Mouse (Mus musculus) gastrocnemius, postnatal 36 days (tissue): ENCODE results near the gene Abhd6. TPM values are rescaled to one million over a fixed set of nuclear protein-coding genes. Genes with fewer than 3 reads are reported as not detected.
"Not testable (repeated sequence)": the region's sequence is repeated elsewhere in the genome, so short reads cannot be mapped to it uniquely, and the experiment has no call there.

Experiments
- DNase-seq, 2 experiments: peaks; one replicate each; pipeline ENCODE4 v3.0.0; 2022
- intact Hi-C: fragments of 180-260 bp; cut with DNase I; formaldehyde crosslinking; loops from one replicate; pipeline ENCODE4 v1.15.1; 2025
- total RNA-seq, 2 experiments: library from RNA; stranded (reverse); gene quantifications; 2 replicates each; pipeline ENCODE4 v1.2.3; 2021

Abhd6 gene
- total RNA-seq, 2 experiments from 2014 or later: 5.3 to 6.0 TPM

GRCm38 (mm10) chr14:7994271-7994767 is 8.4 kb upstream of the Abhd6 start, which contains the start of gene Dnase1l3:
Gene Dnase1l3, minus strand, starts transcription at chr14:7994573.
- intact Hi-C loops: loop anchor here (10.0 kb wide), 1 partner anchor 50 kb away; no protein-coding TSS in a partner anchor
- DNase-seq: peak in 1 of 2 experiments; percentile 18

GRCm38 (mm10) chr14:7997255-7997696 is 5.4 kb upstream of the Abhd6 start:
- intact Hi-C loops: loop anchor here (2.0 to 10.0 kb wide), 3 partner anchors 32 to 180 kb away; partner anchors contain the start of gene Flnb
- peak; percentile 83 to 86 for DNase-seq

DNA sequence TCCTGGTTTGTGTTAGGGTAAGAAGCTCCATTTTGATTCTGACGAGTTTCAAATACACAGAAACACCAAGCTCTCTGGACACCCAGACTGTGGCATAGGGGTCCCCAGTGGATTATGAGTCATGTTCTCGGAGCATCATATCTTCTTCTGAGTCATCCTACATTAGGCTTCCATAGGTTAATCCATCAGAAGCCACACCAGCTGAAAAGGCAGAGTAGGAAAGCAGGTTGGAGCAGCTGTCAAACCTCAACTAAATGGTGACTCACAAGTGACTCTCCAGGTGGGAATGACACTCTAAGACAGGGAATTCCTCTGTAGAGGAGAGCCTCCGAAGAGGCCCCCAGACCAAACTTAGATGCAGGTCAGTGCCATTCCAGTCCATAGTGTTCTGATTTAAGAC is 3.7 kb upstream of the Abhd6 start:
- intact Hi-C loops: loop anchor here (10.0 kb wide), 1 partner anchor 46 kb away; no protein-coding TSS in a partner anchor
- no peak for DNase-seq

DNA sequence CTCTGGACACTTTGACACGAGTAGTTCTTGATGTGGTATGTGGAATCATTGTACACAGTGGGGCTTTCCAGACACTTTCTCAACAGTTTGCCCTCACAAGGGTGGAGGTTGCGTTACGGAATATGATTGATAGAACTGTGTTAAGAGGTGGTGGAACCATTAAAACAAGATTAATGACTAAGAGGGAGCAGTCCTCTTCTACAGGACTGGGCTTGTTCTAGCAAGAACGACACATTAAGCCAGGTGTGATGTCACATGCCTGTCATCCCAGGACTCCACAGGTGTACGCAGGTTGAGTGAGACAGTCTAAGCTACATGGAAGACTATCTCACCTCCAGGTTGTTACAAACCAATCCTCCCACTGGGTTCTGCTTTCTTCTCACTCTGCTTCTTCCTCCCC is 3.3 kb upstream of the Abhd6 start:
- intact Hi-C loops: loop anchor here (10.0 kb wide), 1 partner anchor 45 kb away; no protein-coding TSS in a partner anchor
- DNase-seq: no peak

- no peak for DNase-seq
- intact Hi-C loops: no loop called here
These were observed 2.5 kb upstream of the Abhd6 start for GRCm38 (mm10) chr14:8000247-8000646.

DNA sequence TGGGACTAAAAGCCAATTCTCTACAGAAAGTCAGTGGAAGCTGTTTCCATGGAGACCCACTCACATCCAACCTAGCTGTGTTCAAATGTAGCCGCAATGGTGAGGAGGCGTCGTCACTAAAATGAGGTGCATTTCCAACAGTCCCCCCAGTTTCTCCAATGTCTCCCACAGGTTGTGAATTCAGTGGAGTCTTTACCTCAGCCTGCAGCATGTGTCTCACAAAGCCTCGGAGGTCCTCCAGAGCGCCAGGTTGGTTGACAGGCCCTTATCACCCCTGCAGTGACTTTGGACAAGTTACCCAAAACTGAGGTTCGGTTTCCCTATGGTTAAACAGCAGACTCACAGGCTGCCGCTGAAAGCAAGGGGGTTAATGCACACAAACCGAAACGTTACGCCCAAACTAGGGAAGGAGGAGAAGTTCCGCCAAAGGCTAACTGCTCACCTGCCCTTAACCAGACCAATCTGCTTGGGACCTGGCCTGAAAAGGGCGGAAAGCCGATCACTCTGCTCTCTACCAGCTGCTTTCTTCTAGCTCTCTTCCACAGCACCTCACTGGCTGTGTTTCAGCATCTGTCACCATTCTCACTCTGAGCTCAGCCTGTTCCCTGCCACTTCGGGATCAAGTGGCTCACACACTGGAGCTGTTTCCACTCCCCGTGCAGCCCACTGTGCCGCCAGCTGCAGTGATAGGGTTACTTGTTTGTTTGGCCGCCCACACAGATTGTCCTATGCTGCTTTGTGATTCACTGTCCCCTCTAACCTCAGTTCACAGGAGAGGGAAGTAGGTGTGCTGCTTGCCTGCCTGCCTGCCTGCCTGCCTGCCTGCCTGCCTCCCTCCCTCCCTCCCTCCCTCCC is 1.6 kb upstream of the Abhd6 start:
- intact Hi-C loops: no loop called here
- no peak for DNase-seq

- intact Hi-C loops: no loop called here
- DNase-seq: peak; percentile 33 to 43
These were observed 480 bp downstream of the Abhd6 start for GRCm38 (mm10) chr14:8003093-8003670.

DNA sequence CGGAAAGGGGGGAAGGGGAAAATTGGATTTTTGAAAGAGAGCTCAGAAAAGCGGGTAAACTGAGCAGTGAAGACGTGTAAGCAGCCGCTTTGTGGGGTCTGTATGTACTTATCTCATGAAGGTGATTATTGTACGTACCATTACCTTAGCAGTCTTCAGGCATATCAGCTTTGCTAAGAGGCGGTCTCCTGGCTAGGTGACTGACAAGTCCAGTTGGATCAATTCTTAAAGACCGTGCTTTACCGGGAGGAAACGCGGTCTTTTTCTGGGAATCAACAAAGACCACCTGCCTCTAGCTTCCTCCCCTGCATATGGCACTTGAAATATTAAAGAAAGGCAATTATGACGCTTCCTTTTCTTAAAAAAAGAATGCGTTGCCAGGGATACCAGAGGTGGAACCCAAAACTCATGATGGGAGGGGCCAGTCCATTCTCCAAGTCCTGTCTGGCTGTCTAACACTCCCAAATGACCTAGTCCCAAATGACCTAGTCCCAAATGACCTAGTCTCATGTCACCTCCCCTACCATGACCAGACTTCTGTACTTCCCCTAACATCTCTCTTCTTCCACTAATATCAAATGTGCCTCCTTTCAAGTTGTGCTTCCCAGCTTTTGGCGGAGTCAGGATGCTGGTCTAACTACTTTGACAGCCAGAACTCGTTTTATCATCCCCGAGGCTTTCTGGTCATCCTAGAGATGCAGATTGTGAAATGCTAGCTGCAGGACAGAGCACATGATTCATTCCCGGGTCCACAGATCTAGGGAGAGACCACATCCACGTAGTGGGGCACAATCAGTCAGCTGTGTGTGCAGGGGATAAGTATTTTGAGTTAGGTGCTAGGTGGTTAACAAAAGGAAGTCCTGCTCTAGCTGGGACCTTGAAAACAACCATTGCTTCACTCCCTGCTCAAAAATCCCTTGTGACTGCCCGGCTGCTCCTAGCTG is 1.3 kb downstream of the Abhd6 start:
- DNase-seq: no peak
- intact Hi-C loops: no loop called here

DNA sequence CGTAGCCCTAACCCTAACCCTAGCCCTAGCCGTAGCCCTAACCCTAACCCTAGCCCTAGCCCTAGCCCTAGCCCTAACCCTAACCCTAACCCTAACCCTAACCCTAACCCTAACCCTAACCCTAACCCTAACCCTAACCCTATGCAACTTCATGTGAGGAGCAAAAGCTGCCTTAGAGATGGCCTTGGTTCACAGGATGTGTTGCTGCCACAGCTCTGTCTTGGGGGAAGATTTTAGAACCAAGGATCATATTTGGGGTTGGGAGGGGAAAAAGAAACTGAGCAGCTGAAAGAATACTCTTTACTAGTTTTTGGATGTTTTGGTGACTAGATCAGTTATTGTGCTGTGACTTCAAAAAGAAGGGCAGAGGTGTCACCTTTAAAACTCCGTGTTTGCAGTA is 3.4 kb downstream of the Abhd6 start:
- DNase-seq, intact Hi-C loops: not testable (repeated sequence)

GRCm38 (mm10) chr14:8007084-8007483 is 4.4 kb downstream of the Abhd6 start:
- intact Hi-C loops: no loop called here
- DNase-seq: no peak

- intact Hi-C loops: no loop called here
- no peak for DNase-seq
These were observed 4.8 kb downstream of the Abhd6 start for GRCm38 (mm10) chr14:8007486-8007885.

GRCm38 (mm10) chr14:8007923-8008322 is 5.2 kb downstream of the Abhd6 start:
- no peak for DNase-seq
- intact Hi-C loops: no loop called here

DNA sequence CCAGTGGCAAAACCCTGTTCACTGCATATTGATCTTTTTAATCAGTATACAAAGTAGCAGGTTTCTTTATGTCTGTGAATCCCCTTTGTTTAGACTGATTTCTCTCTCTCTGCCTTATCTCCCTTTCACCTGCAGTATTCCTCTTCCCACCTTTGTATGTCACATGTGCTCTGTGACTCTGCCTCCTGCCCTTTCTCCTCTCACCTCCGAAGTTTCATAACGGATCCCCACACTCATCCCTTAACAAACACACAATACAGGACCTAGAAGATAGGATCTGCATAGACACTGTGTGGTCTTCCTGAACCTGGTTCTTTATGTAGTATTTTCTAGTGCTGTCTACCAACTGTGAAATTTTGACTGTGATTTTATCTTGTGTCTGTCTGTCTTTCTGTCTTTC is 8.6 kb downstream of the Abhd6 start:
- intact Hi-C loops: no loop called here
- no peak for DNase-seq

- DNase-seq: no peak
- intact Hi-C loops: no loop called here
These were observed 9.2 kb downstream of the Abhd6 start for GRCm38 (mm10) chr14:8011938-8012337.

GRCm38 (mm10) chr14:8015756-8016155 is 13.1 kb downstream of the Abhd6 start:
- intact Hi-C loops: no loop called here
- DNase-seq: no peak

GRCm38 (mm10) chr14:8016276-8016675 is 13.6 kb downstream of the Abhd6 start:
- intact Hi-C loops: no loop called here
- DNase-seq: no peak

GRCm38 (mm10) chr14:8016951-8017350 is 14.2 kb downstream of the Abhd6 start:
- no peak for DNase-seq
- intact Hi-C loops: no loop called here

DNA sequence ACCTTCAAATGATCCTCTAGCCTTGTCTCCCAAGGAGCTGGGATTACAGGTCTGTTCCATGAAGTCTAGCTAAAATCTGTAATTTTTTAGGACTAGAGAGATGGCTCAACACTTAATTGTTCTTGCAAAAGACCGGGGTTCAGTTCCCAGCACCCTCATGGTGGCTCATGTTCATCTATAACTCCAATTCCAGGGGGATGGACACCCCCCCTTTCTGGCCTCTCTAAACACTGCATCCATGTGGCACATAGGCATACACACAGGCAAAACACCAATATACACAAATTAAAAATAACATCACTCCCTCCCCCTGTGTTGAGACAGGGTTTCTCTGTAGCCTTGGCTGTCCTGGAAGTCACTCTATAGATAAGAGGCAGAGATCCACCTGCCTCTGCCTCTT is 17.3 kb downstream of the Abhd6 start:
- intact Hi-C loops: no loop called here
- DNase-seq: no peak

- DNase-seq: no peak
- intact Hi-C loops: no loop called here
These were observed 17.8 kb downstream of the Abhd6 start for GRCm38 (mm10) chr14:8020546-8020945.

- no peak for DNase-seq
- intact Hi-C loops: no loop called here
These were observed 21.8 kb downstream of the Abhd6 start for GRCm38 (mm10) chr14:8024469-8024868.
